Mouse (Mus musculus): ENCODE measurements around the gene Ankar. TPM values are rescaled to one million over a fixed set of nuclear protein-coding genes. Genes with fewer than 3 reads are reported as not detected.

Gene Ankar
- not detected in 2 replicates for polyA plus RNA-seq (2014; fragmentation: Nextera tagmentation; extraction: Ambion mirVana)

DNA sequence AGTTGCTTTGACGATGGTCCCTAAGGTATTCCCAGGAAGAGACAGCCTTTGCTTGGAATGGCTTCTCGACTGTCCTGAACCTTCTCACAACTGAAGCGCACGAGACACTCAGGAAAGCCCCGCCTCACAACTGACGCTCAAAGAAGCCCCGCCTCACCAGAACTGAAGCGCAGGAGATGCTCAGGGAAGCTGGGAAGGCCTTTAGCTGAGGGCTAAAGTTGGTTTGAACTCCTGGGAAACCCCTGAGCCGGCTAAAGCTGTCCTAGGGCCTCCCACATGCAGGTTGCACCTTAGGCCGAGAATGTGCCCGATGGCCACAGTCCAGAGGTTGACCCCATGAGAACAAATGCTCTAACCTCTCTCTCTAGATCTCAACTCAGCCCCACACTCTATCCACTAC is at the start of gene Ankar:
TSS of gene Ankar (minus strand) at position 101 of the 400 bp plus-strand sequence.
- Histone ChIP-seq H3K4me1 (replicated peaks; ENCODE audit: control insufficient read depth, insufficient read depth, low read length) (no peaks in the 10 kb centered on the region), H3K36me3 (ENCODE audit: control insufficient read depth, insufficient read depth, low read length) (no peaks in the 10 kb centered on the region), H3K4me3 (ENCODE audit: low read depth, low read length) (no peak within 1 kb of the TSS), H3K4me2 (ENCODE audit: low read depth, low read length, severe bottlenecking) (no peak within 1 kb of the TSS), H3K9ac (ENCODE audit: low read length) (no peak within 1 kb of the TSS), H3K27ac (ENCODE audit: low read depth, low read length) (no peak within 1 kb of the TSS), H3K27me3 (ENCODE audit: control insufficient read depth, insufficient read depth, low read length) (no peaks in the 10 kb centered on the region), H3K9me3 (ENCODE audit: control insufficient read depth, low read length) (no peaks in the 10 kb centered on the region)
- 87% methylated on average over 11 of the region's 11 CpGs for WGBS
- ATAC-seq (replicated peaks; ENCODE audit: low FRiP score) (no peak), DNase-seq (ENCODE audit: low spot score) (no peak)

DNA sequence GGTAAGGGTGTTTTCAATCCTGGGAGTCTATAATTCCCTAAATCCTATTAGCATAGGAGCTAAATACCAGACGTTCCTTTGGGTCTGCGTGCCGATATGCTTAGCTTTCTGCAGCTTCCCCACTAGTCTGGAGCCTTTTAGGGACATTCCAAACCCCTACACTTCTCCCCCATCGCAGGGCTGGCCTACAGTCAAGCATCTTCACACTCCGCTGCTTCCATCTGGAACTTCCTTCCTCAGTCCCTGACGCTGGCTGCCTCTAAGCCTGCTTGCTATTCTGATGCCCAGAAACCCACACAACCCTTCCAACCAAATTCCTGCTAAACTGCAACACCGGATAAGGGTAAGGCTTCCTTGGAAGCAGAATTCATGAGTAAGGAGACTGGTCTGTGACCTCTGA is 46.0 kb upstream of the Ankar start:
- Histone ChIP-seq H3K36me3 (ENCODE audit: control insufficient read depth, insufficient read depth, low read length) (no peaks in the 10 kb centered on the region), H3K4me1 (replicated peaks; ENCODE audit: control insufficient read depth, insufficient read depth, low read length) (0 out of 2 replicates have a peak, but pooled peaks cover 4% of the 10 kb centered on the region), H3K27me3 (ENCODE audit: control insufficient read depth, insufficient read depth, low read length) (no peaks in the 10 kb centered on the region), H3K27ac (ENCODE audit: low read depth, low read length) (no peak overlapping the region), H3K4me2 (ENCODE audit: low read depth, low read length, severe bottlenecking) (no peak overlapping the region), H3K4me3 (ENCODE audit: low read depth, low read length) (no peak overlapping the region), H3K9me3 (ENCODE audit: control insufficient read depth, low read length) (no peaks in the 10 kb centered on the region), H3K9ac (ENCODE audit: low read length) (no peak overlapping the region)
- 73% methylated on average over 7 of the region's 7 CpGs for WGBS
- DNase-seq (ENCODE audit: low spot score) (no peak), ATAC-seq (replicated peaks; ENCODE audit: low FRiP score) (no peak)

DNA sequence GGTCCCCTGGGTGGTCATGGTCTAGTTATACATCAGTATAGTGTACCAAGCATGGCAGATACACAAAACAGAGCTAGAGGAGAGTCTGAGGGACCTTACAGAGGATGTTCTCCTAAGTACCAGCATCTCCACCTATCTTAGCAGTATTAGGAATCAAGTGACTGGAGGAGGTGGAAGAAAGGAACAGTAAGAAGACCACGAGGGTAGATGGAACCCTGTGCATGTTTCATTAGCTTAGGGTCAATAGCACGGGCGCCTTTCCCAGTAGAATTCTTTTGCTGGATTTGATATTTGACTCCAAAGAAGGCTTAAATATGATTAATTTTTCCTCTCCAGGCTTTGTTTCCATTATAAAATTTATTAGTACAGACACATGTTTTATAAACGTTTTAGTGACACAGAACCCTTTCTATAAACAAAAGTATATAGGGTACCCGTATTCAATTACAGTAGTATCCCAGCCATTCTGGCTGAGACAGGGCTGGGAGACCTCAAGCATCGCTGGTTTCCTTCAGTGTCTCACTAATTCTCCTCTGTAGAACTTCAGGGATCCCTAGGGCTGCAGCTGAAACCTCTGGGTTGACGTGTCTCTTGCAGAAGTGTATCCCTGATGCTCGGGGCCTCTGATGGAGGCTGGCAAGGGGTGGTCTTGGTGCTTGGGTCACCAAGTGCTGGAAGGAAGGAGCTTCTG is 44.6 kb upstream of the Ankar start:
- Histone ChIP-seq H3K4me1 (replicated peaks; ENCODE audit: control insufficient read depth, insufficient read depth, low read length) (0 out of 2 replicates have a peak, but pooled peaks cover 2% of the 10 kb centered on the region), H3K27me3 (ENCODE audit: control insufficient read depth, insufficient read depth, low read length) (no peaks in the 10 kb centered on the region), H3K9ac (ENCODE audit: low read length) (no peak overlapping the region), H3K9me3 (ENCODE audit: control insufficient read depth, low read length) (no peaks in the 10 kb centered on the region), H3K27ac (ENCODE audit: low read depth, low read length) (no peak overlapping the region), H3K4me3 (ENCODE audit: low read depth, low read length) (no peak overlapping the region), H3K4me2 (ENCODE audit: low read depth, low read length, severe bottlenecking) (no peak overlapping the region), H3K36me3 (ENCODE audit: control insufficient read depth, insufficient read depth, low read length) (no peaks in the 10 kb centered on the region)
- ATAC-seq (replicated peaks; ENCODE audit: low FRiP score) (no peak), DNase-seq (ENCODE audit: low spot score) (no peak)
- 90% methylated on average over 8 of the region's 8 CpGs for WGBS

DNA sequence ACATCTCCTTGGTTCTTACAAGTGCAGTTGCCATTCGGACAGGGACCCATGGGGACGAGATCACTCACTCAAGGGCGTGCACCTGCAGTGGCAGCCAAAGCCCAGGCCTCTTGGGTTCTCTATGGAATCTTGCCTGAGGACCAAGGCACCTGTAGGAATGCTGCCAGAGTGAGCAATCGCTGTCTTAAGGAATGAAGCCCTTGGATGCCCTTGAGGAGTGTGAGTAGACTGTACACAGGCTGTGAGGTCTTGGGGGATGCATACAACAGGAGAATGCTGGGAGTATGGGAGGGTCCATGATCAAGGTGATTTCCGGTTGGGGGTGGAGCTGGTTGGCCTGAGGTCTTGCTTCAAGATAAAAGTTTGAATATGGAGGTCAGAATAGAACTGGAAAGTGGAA is 41.0 kb upstream of the Ankar start:
- no peak overlapping the region for H3K4me3 ChIP-seq (ENCODE audit: low read depth, low read length)
- no peak for ATAC-seq (replicated peaks; ENCODE audit: low FRiP score)
- no peak for DNase-seq (ENCODE audit: low spot score)
- H3K4me2 ChIP-seq (ENCODE audit: low read depth, low read length, severe bottlenecking), result no peak overlapping the region
- 88% methylated on average over 5 of the region's 5 CpGs for WGBS
- no peaks in the 10 kb centered on the region; the same call in 1 of the 2 replicates for H3K27me3 ChIP-seq (ENCODE audit: control insufficient read depth, insufficient read depth, low read length)
- H3K36me3 ChIP-seq (ENCODE audit: control insufficient read depth, insufficient read depth, low read length), result no peaks in the 10 kb centered on the region
- H3K4me1 ChIP-seq (replicated peaks; ENCODE audit: control insufficient read depth, insufficient read depth, low read length), result 0 out of 2 replicates have a peak, but pooled peaks cover 2% of the 10 kb centered on the region
- no peak overlapping the region for H3K9ac ChIP-seq (ENCODE audit: low read length)
- H3K27ac ChIP-seq (ENCODE audit: low read depth, low read length), result no peak overlapping the region
- H3K9me3 ChIP-seq (ENCODE audit: control insufficient read depth, low read length), result no peaks in the 10 kb centered on the region

DNA sequence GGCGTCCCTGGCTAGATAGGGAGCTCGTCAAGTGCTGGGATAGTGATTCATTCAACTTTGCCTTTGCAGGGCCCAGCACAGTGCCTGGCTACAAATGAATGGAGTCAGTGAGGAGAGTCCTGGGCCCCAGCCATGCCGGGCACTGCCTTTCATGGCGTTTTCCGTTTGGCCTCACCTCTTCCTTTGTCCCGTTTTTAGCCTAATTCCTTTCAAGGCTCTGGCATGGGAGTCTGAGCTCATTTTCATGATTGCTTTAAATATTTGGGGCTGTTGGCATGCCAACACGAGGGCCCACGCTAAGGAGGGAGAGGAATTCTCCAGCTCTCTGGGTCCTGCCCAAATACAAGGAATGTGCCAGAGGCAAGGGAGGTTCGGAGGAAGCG is 39.3 kb upstream of the Ankar start:
- no peaks in the 10 kb centered on the region for H3K9me3 ChIP-seq (ENCODE audit: control insufficient read depth, low read length)
- H3K36me3 ChIP-seq (ENCODE audit: control insufficient read depth, insufficient read depth, low read length), result no peaks in the 10 kb centered on the region
- H3K9ac ChIP-seq (ENCODE audit: low read length), result no peak overlapping the region
- no peak overlapping the region for H3K4me2 ChIP-seq (ENCODE audit: low read depth, low read length, severe bottlenecking)
- no peaks in the 10 kb centered on the region; the same call in 1 of the 2 replicates for H3K27me3 ChIP-seq (ENCODE audit: control insufficient read depth, insufficient read depth, low read length)
- DNase-seq (ENCODE audit: low spot score) (no peak), ATAC-seq (replicated peaks; ENCODE audit: low FRiP score) (no peak; the same call in 1 of the 2 replicates)
- no peak overlapping the region for H3K4me3 ChIP-seq (ENCODE audit: low read depth, low read length)
- 0 out of 2 replicates have a peak, but pooled peaks cover 2% of the 10 kb centered on the region for H3K4me1 ChIP-seq (replicated peaks; ENCODE audit: control insufficient read depth, insufficient read depth, low read length)
- 42% methylated on average over 10 of the region's 10 CpGs for WGBS
- H3K27ac ChIP-seq (ENCODE audit: low read depth, low read length), result no peak overlapping the region

DNA sequence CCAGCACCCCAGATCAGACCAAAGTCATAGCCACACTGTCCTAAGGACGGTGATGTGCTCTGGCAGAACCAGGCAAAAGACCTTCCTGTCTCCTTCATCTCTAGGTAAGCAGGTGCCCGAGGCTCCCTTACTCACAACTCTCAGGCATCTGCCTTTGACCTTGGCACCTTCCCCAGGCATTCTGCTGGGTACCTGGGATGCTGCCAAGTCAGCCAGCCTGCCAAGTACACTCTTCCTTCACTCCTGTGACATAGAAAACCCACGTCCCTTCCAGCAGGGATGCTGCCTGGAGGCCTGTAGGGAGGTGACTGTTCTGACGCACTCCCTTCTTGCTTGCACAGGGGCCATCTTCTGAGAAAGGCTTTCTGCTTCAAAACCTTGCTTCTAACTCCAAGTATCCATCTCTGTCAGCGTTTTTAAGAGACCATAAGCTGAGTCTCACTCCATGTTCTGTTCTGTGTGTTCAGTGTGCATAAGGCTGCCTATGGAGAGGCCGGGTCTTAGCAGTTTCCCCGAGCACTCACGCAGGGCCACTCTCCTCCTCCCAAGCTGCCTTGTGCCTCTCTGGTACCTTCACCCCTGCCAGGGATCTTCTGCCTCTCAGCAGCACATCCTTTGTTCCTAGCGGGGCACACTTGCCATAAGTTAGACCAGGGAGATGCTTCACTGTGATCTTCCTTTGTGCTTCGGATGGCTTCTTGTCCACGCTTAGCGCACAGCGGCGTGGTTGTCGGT is 38.7 kb upstream of the Ankar start:
- Histone ChIP-seq H3K27ac (ENCODE audit: low read depth, low read length) (no peak overlapping the region), H3K9me3 (ENCODE audit: control insufficient read depth, low read length) (no peaks in the 10 kb centered on the region), H3K4me3 (ENCODE audit: low read depth, low read length) (no peak overlapping the region), H3K36me3 (ENCODE audit: control insufficient read depth, insufficient read depth, low read length) (no peaks in the 10 kb centered on the region), H3K4me2 (ENCODE audit: low read depth, low read length, severe bottlenecking) (no peak overlapping the region), H3K9ac (ENCODE audit: low read length) (no peak overlapping the region; the same call in 1 of the 2 replicates), H3K27me3 (ENCODE audit: control insufficient read depth, insufficient read depth, low read length) (no peaks in the 10 kb centered on the region; the same call in 1 of the 2 replicates), H3K4me1 (replicated peaks; ENCODE audit: control insufficient read depth, insufficient read depth, low read length) (0 out of 2 replicates have a peak, but pooled peaks cover 2% of the 10 kb centered on the region)
- DNase-seq (ENCODE audit: low spot score) (no peak), ATAC-seq (replicated peaks; ENCODE audit: low FRiP score) (no peak)
- WGBS, result 77% methylated on average over 15 of the region's 15 CpGs

DNA sequence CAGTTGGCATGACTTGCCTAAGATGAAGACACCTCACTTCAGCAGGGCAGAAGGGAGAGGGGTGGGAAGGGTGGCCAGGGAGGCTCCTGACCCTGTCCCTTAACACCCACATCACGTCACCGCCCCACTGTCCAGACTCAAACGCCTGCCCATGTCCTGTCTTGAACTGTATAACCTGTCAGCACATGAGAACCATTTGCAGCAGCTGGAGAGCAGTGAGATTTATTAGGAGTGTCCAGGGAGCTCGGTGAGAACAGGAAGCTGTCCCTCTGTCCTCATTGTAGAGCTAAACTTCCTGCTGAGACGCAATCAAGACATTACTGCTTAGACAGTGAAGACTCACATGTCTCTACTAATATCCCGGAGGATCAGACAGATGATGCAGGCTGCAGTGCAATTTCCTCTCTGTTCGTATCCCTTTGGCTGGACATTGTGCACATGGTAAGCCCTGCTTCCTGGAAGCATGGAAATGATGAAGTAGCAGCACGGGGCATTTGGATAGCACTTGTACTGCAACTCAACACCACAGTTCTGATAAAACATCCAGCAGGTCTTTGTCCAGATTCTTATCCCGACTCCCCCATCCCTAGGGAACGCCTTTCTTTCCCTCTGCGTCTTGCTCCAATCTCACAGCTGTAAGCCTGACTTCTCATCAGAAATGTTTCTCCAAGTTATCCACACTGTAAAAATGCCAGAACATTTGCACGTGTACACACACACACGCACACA is 36.2 kb upstream of the Ankar start:
- H3K27me3 ChIP-seq (ENCODE audit: control insufficient read depth, insufficient read depth, low read length), result no peaks in the 10 kb centered on the region; the same call in 1 of the 2 replicates
- H3K36me3 ChIP-seq (ENCODE audit: control insufficient read depth, insufficient read depth, low read length), result no peaks in the 10 kb centered on the region
- no peak overlapping the region for H3K9ac ChIP-seq (ENCODE audit: low read length)
- no peaks in the 10 kb centered on the region for H3K9me3 ChIP-seq (ENCODE audit: control insufficient read depth, low read length)
- 77% methylated on average over 13 of the region's 13 CpGs for WGBS
- no peak for DNase-seq (ENCODE audit: low spot score)
- H3K4me2 ChIP-seq (ENCODE audit: low read depth, low read length, severe bottlenecking), result no peak overlapping the region
- H3K4me1 ChIP-seq (replicated peaks; ENCODE audit: control insufficient read depth, insufficient read depth, low read length), result 0 out of 2 replicates have a peak, but pooled peaks cover 2% of the 10 kb centered on the region
- H3K27ac ChIP-seq (ENCODE audit: low read depth, low read length), result no peak overlapping the region
- no peak for ATAC-seq (replicated peaks; ENCODE audit: low FRiP score)
- H3K4me3 ChIP-seq (ENCODE audit: low read depth, low read length), result no peak overlapping the region

DNA sequence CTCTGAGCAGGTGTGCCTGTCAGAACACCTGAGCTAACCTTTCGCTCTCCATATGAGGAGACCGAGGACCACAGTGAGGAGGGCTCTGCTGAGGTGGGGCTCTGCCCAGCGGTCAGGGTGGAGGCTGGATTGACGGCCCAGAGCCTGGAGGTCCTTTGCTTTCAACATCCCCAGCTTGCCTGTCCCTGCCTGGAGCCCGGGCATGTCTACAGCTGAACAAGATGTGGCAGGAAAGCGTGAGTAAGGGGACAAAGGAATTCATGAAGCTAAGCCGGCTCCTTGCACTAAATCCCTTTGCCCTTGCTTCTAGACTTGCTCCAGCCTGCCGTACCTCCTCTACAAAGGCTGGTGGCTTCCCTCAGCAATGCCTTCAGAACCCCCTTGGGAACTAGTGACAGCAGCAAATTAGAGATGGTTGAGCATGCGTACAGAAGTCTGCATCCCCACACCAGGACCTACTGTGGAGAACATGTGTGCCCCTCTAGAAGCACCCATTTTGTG is 32.9 kb upstream of the Ankar start:
- Histone ChIP-seq H3K9ac (ENCODE audit: low read length) (no peak overlapping the region), H3K9me3 (ENCODE audit: control insufficient read depth, low read length) (no peaks in the 10 kb centered on the region), H3K27me3 (ENCODE audit: control insufficient read depth, insufficient read depth, low read length) (no peaks in the 10 kb centered on the region; the same call in 1 of the 2 replicates), H3K4me1 (replicated peaks; ENCODE audit: control insufficient read depth, insufficient read depth, low read length) (no peaks in the 10 kb centered on the region), H3K27ac (ENCODE audit: low read depth, low read length) (no peak overlapping the region), H3K36me3 (ENCODE audit: control insufficient read depth, insufficient read depth, low read length) (no peaks in the 10 kb centered on the region), H3K4me2 (ENCODE audit: low read depth, low read length, severe bottlenecking) (no peak overlapping the region), H3K4me3 (ENCODE audit: low read depth, low read length) (no peak overlapping the region)
- DNase-seq (ENCODE audit: low spot score) (no peak), ATAC-seq (replicated peaks; ENCODE audit: low FRiP score) (no peak)
- 85% methylated on average over 9 of the region's 9 CpGs for WGBS

Measured in forebrain, embryonic 11.5 days (tissue).